Mouse (Mus musculus) right cerebral cortex, postnatal 4 days (tissue): ENCODE measurements around the gene Nckap1l.

Experiments used
- DNase-seq: peaks from one replicate; pipeline ENCODE4 v3.0.0-alpha.2; 2022

The Nckap1l gene

DNA sequence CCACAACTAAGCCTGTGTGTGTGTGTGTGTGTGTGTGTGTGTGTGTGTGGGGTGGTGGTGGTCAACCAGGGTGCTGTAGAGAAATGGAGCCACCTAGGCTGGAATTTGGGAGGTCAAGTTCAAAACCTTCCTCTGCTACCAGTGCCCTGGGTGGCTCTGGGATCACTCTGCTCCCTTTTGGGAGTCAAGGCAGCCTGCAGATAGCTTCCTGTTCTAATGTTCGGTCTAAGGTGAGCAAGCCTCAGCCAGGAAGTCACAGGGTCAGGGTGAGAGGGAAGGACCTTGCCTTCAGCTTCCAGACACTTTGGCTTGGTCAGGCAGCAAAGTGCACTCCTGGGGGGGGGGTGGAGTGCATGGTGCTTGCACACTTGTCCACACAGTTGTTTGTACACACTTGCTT is 87.1 kb downstream of the Nckap1l start:
- no peak for DNase-seq

DNA sequence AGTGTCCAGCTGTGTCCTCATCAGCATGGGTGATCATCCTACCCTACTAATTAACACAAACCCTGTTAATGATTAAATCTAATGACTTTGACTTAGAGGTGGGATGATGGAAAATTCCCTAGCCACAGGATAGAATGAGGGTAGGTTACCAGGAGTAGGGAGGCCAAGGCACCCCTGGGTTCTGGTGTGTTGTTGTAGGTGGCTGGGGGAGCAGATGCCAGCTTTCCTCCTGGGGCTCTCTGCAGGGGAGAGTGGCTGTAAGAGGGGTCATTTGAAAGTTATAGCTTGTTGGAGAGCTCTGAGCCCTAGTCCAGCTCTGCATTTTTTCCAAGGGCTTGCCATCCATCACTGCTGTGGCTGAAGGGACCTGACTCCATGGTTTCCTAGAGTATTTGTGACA is 88.9 kb downstream of the Nckap1l start:
- DNase-seq = no peak

DNA sequence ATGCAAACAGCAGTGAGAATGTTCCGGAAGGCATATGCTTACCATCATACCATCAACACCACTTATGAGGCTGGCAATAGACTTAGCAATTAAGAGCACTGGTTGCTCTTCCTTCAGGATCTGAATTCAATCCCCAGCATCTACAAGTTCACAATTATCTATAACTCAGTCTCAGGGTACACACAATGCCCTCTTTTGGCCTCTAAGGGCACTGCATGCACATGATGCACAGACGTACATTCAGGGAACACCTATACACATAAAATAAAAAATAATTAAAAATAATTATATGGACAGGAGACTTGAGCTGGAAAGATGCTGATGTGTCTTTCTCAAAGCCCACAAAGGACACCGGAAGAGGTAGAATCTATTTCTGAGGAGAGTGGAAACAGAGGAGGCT is 94.4 kb downstream of the Nckap1l start:
- DNase-seq = no peak
